Mouse (Mus musculus): ENCODE results near the gene Gm5617.
"Not testable (repeated sequence)": the region's sequence is repeated elsewhere in the genome, so short reads cannot be mapped to it uniquely, and the experiment has no call there.

The Gm5617 gene

DNA sequence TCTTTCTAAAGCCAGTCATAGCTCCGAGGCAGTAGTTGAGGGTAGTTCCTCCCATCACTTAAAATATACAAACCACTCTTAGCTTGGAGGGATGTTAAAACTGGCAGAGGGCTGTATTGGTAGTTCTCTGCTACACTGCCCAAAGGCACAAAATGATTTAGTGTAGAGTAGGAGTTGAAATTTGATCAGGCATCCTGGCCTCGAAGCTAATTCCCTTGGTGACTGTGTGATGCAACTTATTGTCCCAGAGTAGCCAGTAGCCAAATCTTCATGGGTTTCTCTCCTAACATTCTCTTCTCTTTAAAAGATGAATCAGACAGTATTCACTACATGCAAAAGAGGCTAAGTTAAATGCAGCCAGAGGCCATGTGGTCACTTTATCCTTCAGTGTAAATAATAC lies 7.8 kb downstream of the Gm5617 start:
- DNase-seq, result no peak

DNA sequence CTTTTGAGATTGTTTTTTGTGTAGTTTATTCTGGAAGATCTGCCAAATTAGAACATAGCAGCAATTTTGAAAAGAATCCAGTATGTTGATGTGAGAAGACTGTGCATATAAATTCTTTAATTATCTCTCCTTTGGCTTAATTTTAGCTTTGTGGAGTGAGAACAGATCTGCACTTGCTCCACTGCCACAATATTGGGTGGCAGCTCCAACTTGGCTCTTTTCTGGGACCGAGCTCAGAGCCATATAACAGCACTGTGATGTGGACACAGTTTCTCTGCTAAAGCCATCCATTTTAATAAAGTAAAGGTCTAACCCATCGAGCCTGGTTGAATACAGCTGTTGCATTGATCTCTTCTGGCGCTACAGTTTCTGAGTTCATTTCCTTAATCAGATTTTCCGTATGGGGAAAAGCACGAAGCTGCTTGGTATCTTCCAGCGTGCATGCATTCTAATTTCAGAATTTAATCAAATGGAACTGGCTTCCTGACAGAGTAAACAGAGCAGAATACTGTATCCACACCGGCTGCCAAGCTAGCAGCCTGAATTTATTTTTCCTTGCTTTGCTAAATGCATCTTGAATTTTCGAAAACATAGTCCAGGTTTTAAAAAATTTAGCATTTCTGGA lies 9.6 kb downstream of the Gm5617 start:
- DNase-seq, result no peak

DNA sequence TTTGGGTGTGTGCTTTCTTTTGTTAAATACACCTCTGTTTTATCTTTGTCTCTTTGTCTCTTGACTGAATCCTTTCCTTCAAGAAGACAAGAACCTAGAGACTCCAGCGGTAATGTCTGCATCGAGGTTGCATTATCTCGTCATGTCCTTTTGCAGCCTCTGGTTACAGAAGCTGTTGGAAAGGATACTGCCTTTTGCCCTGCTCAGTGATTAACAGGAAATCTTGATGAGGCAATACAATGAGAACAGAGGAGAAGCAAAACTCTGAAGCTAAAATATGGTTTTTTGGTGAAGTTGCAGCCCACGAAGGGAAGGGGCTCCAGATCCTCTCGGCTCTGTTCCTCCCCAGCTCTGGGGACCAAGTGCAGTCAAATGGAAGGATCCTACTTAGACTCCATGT lies 14.9 kb downstream of the Gm5617 start:
- no peak for DNase-seq

DNA sequence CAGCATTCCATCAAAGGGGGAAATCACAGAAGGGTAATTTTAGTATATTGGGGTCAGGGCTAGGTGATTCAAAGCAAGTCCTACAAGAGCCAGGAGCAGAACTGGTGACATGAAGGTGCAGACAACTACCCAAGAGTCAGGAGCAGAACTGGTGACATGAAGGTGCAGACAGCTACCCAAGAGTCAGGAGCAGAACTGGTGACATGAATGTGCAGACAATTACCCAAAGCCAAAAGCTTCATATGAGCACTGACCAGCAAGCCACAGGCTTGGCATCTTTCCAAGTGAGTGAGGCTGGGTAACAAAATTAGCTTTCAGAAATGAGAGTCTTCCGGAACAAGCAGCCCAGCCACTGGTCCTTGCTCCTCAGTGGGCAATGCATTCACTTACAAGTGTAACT lies 20.1 kb downstream of the Gm5617 start:
- no peak for DNase-seq

DNA sequence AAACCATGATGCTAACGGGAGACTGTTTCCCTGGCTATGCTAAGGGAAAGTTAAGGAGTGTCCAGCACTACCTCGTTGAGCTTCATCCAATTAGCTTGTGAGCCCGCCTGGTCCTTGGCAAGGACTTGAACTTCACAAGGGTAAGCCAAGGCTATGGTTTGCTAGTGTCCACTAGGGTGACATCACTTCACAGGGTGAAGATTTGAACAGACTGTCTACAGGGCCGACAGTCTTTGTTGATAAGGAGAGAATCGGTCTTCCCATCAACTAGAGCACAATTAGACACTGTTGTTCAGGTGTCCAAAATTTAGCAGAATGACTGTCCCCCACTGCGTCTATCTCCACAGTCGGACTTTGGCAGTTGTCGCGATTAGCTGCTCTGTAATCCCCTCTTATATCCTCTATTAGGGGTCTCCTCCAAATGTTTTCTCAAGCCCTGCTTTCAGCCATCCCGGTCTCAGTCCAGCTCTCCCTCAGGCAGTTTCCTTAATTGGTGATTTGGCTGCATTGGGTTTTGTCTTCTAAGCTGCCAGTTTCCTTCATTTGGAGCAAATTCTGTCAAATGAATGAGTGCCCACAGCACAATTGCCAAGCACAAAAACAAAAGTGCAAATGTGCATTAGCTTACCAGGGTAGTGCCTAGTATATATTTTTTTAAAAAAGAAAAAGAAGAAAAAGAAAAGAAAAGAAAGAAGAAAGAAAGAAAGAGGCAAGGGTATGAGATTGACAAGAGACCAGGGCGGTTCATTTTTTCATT lies 21.6 kb downstream of the Gm5617 start:
- no peak for DNase-seq

DNA sequence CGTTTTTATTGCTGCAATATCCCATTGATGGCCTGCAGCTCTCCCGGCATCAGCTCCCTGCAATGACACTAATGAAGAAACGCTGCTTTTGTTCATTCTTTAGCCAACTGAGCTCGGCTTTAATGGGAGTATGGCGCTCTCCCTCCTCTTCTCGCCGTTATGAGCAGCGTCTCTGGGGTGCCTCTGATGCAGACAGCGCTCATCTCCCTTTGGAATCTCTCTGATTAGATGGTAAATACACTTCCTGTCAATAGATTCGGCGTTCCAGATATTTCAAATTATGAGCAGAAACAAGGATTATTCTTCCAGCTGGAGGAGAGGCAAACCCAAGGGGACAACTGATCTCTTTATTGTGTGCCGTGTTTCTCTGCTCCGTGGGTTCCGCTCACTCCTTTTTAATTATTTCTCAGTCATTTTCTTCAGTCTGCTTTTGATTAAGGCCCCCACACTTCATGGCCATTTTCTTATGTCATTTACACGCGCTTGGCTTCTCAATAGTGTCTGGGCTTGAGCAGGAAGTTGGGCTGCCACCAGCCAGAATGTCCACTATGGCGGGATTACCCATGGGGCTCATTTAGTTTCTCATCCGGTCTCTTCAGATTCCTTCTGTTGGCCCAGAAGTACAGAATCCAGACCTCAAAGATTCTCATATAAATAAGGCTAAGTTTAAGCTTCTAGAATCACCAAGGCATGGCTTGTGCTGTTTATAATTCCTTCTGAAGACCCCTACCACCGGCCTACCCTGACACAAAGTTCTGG lies 22.3 kb downstream of the Gm5617 start:
- no peak for DNase-seq

DNA sequence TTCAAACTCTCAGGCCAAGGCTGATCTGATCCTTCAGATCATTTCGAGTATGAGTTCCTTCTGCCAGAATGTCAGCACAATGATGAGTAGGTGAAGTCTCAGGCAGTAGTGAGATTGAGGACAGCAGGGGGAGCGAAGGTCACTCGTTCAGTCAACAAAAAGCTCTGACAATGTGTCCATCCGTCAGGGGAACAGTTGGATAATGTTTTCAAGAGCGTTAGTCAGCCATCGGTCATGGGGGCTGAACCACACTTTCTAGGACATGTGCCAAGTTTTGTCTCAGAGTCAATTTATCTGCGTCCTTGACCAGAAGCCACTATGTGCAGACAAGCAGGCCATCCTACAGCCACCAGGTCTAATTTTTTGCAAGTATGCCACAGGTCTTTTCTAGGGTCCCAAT lies 25.2 kb downstream of the Gm5617 start:
- DNase-seq, result not testable (repeated sequence)

DNA sequence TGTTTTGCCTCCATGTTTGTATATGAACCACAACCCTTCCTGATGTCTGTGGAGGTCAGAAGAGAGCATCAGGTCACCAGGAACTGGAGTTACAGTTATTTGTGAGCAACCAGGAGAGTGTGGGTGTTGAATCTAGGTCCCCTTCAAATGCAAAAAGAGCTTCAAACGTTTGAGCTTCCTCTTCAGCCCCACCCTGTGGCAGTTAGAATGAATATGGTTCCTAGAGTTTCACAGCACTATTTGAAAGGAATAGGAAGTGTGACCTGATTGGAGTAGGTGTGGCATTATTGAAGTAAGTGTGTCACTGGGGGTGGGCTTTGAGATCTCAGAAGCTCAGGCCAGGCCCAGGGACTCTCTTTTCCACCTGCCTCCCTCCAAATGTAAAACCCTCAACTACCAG lies 30.3 kb downstream of the Gm5617 start:
- no peak for DNase-seq

DNA sequence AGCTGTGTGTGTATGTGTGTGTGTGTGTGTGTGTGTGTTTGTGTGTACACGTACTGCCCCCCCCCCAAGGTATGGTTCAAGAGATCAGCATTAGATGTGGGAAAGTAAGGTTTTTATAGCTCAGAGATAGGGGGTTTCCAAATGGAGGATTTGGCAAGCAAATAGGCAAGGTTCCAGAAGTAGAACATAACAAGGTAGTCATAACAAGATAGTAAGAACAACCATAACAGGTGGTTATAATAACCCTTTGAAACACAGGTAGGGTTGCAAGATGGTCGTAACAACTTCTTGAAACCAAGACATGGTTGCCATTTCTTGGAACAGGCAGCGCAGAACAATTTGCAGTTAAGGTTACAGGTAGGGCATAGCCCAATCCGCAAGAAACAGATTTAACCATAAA lies 31.3 kb downstream of the Gm5617 start:
- DNase-seq, result no peak

DNA sequence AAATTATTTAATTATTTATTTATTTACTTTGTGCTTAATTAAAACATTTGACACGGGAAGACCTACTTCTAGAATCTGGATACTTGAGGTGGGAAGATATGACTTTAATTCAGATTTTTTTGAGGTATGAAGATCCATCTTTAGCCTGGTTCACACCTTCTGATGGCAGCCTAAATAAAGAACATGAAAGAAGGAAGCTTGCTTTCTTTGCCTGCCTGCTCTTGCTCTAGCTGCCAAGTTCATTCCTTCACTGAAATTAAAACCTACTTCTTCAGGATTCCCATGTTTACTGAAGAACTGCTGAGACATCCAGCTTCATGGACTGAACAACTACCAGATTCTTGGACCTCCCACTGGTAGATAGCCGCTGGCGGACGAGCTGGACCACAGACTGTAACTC lies 36.1 kb downstream of the Gm5617 start:
- DNase-seq, result no peak

DNA sequence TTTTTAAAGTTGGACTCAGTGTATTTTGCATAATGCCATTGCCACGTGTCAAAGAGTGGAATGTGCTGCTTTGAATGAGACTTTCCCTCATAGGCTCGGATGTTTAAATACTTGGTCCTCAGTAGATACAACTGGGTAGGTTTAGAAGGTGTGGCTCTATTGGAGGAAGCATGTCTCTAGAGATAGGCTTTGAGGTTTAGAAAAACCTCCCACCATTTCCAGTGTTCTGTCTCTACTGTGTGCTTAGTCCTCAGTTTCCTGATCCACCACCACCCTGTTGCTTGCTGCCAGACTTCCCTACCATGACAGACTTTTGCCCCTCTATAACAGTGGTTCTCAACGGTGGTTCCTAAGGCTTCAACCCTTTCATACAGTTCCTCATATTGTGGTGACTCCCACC lies 37.0 kb downstream of the Gm5617 start:
- no peak for DNase-seq

DNA sequence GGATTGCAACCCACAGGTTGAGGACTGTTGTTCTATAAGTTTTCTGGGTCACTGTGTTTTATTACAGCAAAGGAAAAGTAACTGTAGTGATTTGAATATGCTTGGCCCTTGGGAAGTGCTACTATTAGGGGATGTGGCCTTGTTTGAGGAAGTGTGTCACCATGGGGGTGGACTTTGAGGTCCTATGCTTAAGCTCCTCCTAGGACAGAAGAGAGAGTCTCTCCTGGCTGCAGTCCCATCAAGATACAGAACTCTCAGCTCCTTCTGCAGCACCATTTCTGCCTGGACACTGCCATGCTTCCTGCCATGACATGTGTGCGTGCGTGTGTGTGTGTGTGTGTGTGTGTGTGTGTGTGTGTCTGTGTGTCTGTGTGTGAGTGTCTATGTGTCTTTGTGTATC lies 37.5 kb downstream of the Gm5617 start:
- no peak for DNase-seq

DNA sequence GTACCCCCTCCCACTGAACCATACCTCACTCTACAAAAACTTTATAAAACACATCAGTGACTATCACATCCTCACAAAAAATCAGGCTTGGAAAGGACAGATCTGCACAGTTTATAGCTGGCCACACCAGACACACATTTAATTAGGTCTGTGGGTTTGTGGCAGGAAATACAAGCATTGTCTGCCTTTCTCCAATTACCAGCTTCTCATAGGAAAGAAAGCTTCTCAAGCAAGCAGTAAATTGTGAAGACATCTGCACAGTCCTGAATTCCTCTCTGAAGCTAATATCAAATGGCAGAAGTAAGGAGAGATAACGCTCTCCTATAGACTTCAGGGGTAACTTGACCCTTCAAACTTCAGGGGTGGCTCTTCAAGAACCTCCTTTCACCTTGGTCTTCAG lies 41.2 kb downstream of the Gm5617 start:
- no peak for DNase-seq

DNA sequence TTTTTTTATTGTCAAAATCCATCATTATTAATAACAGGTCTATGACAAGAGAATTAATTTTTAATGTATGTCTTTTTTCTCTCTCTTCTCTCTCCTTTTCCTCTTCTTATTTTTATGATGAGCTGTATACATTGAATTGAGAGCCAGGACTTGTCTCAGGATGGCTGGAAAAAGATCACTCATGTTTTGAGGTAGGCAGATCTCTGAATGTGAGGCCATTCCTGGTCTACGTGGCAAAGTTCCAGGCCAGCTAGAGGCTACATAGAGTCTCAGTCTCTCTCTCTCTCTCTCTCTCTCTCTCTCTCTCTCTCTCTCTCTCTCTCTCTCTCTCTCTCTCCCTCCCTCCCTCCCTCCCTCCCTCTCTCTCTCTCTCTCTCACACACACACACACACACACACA lies 42.4 kb downstream of the Gm5617 start:
- DNase-seq, result not testable (repeated sequence)

DNA sequence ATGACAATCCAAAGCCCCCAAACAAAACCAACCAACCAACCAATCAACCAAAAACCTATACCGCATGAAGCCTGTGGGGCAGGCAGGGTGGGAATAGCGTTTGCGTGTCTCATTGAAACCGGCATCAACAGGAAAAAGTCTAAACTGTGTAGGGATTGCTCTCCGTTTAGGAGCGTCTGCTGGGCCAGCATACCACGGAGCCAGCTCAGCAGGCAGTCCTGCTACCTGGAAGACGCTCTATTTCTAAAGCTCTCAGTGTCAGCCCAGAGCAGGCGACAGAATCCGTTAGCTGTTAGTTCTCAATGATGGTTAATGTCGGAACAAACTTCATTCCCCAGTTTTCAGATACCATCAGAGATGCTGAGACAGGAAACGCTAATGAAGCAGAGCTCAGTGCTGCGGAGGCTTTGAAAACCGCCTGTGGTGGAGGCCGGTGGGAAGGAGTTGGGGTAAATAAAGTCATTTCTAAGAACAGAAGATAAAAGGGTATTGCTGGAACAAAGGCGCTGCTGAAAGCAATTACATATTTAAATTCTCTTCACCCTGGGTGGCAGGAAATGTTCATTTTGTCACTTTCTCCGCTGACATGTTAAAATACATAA lies 42.9 kb downstream of the Gm5617 start:
- DNase-seq, result no peak

DNA sequence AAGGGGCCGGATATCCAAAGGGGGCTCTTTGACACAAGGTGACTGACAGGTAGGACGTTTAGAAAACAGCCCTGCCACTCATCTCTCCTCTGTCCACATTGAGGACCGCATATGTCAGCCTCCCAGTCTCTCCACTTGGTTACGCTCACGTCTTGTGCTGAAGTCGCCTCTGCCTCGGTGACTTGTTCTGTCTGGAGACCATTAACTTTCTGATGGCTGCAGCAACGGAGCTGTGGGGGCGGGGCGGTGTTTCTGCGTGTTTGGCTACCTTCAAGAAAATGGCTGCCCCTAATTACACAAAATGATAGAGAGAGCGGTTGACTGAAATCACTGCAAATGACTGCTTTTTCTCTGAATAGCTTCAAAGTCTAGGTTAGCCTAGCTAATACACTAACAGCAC lies 43.4 kb downstream of the Gm5617 start:
- no peak for DNase-seq

Measured in B cell, adult 2 months (primary cell).